Mouse (Mus musculus) granulocyte monocyte progenitor cell, adult 5-6 weeks (primary cell): ENCODE data around the gene 9630041A04Rik. TPM values are rescaled to one million over a fixed set of nuclear protein-coding genes. Genes with fewer than 3 reads are reported as not detected.

ENCODE experiments used
- ATAC-seq: replicated peaks from 2 replicates; pipeline ENCODE4 v1.8.0; 2016; ENCODE audit warnings: mild to moderate bottlenecking, moderate TSS enrichment, inconsistent platforms; ENCODE audit not compliant: poor library complexity, severe bottlenecking
- total RNA-seq, 2 experiments: library from RNA; stranded (forward) in 1 of 2; stranded (reverse) in 1 of 2; fragments of 200-712, 200-1000 nt in 1 of 2; fragments of >200 nt in 1 of 2; fragmentation: Nextera tagmentation in 1 of 2; gene quantifications; 2 replicates each; pipeline ENCODE4 v1.2.3; 2014 to 2017

Gene 9630041A04Rik
- total RNA-seq, 2 experiments from 2014 or later, result not detected

- ATAC-seq, result no peak
These were observed 128.4 kb downstream of the 9630041A04Rik start for GRCm38 (mm10) chr9:101990032-101990431.

- ATAC-seq, result no peak
These were observed 129.2 kb downstream of the 9630041A04Rik start for GRCm38 (mm10) chr9:101990836-101991235.
